Mouse (Mus musculus): Measurements from ENCODE around the gene Arid1b. TPM values are rescaled to one million over a fixed set of nuclear protein-coding genes. Genes with fewer than 3 reads are reported as not detected.
A peak's percentile ranks its signal among the peaks of the same experiment; 100 is the strongest.

Gene Arid1b
- total RNA-seq, 2 experiments from 2014 or later = 23.5 to 27.7 TPM

GRCm38 (mm10) chr17:5157609-5158008 lies 163.5 kb downstream of the Arid1b start:
- no peak for DNase-seq

- no peak for DNase-seq
Observed at GRCm38 (mm10) chr17:5162525-5162924, 168.4 kb downstream of the Arid1b start.

DNA sequence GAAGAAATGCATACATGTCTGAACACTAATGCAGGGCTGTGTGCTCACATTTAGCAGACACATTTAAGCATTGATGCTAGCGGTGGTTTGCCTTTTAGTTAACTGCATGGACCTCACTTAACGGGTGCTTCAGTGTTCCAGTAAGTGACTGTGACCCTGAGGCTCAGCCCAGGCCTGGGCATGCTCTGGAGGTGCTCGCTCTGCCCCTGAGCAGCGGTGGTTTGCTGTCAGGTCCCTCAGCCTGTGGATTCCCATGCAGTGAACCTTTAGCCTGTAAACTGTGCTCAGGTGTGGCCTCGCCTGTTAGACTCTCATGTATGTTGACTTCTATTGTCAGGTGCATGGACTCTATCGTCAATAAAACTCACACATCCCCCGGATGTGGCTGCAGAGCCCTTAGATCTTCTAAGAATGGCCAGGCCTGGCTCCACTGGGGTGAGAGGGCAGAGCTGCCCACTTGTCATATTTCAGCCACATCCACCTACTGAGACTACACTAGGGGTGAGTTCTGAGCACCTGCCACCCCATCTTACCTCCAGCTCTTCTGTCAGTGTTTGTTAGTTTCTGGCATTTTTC lies 169.2 kb downstream of the Arid1b start:
- no peak for DNase-seq

GRCm38 (mm10) chr17:5164794-5165193 lies 170.7 kb downstream of the Arid1b start:
- no peak for DNase-seq

- no peak for DNase-seq
Observed at GRCm38 (mm10) chr17:5165201-5165825, 171.2 kb downstream of the Arid1b start.

- DNase-seq = no peak
Observed at GRCm38 (mm10) chr17:5166175-5166574, 172.0 kb downstream of the Arid1b start.

DNA sequence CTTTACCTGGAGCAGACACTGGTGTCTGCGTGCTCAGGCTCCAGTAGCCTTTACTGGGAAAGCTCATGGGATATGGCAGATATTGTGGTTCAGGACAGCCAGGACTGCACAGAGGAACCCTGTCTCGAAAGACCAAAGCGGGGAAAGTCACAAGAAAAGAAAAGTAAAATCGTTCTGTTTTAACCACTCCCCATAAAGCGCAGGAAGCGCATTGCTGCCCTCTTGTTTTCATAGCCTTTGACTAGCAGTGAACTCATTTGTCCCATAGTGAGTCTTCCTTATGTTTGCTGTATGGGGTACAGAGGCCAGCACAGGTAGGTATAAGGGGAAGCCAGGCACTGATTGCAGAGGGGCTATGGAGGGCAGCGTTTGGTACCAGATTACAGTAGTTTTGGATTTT lies 173.9 kb downstream of the Arid1b start:
- no peak for DNase-seq

DNA sequence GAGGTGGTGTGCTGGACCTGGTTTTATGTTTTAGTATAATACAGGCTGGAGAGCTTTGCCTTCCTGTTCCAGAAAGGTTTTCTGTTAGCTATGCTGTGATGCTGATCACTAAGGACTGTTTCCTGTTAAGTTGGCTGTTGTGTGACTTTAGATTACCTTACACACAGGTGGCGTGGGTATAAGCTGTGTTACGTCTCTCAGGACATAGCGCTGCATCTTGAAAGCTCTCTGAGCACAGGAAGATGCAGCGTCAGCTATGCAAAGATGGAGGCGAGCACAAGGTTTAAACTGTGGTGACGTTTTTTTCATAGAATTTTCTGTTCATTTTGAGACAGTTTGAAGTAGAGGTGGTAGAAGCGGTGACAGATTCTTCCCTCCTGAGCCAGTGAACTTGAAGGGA lies 174.5 kb downstream of the Arid1b start:
- no peak for DNase-seq

DNA sequence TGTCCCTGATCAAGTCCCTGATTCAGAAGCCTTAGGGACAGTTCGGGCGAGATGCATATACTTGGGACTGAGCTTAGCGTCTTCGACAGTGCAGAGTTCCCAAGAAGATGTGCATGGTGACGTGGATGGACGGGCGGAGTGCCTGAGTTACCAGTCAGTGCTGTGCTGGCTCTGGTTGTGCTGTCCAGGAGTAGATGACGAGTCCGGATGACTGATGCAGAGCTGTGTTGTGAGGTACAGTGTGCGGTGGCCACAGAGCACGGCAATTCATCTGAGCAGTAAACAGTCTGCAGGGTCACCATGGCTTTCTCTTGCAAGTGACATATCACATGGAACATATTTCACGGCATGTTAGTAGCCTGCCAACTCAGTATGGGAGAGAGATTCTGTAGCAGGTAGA lies 176.2 kb downstream of the Arid1b start:
- DNase-seq = no peak

GRCm38 (mm10) chr17:5171467-5171866 lies 177.3 kb downstream of the Arid1b start:
- DNase-seq = no peak

GRCm38 (mm10) chr17:5174426-5175020 lies 180.4 kb downstream of the Arid1b start:
- DNase-seq = no peak

- DNase-seq = no peak
Observed at GRCm38 (mm10) chr17:5175535-5175934, 181.4 kb downstream of the Arid1b start.

GRCm38 (mm10) chr17:5176315-5176714 lies 182.2 kb downstream of the Arid1b start:
- no peak for DNase-seq

DNA sequence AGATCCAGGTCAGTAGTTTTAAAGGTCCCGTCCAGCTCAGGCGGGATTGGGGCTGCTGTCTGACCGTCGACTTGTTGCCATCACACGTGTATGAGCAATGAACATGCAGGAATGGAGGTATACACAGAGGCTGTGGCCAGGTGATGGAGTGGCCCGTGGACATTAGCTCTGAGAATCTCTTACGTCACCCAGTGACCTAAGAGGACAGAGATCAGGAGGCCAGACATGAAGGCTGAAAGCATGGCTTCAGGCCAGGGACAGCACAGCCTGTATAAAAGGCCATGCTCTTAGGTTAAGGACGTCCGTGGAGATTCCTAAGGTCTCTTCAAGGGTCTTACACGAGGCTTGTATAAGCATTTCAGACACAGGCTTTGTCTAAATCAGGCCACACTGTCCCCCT lies 184.4 kb downstream of the Arid1b start:
- DNase-seq = no peak

DNA sequence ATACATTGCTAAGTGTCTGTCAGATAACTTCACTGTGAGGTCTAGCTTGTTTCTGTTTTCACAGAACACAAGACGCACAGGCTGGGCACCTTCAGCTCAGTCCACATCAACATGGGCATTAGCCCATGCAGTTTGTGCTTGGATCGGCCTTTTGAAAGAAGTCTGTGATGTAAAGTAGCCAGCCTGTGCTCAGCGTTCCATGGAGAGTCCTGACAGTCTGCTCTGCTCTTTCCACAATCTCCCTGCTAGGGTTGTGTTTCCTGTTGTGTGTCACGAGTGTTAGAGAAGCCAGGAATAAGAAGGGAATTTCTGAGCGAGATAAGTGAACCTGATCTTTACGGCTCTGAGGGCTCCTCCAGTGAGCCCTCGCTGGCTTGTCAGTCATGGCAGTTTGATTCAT lies 184.9 kb downstream of the Arid1b start:
- no peak for DNase-seq

DNA sequence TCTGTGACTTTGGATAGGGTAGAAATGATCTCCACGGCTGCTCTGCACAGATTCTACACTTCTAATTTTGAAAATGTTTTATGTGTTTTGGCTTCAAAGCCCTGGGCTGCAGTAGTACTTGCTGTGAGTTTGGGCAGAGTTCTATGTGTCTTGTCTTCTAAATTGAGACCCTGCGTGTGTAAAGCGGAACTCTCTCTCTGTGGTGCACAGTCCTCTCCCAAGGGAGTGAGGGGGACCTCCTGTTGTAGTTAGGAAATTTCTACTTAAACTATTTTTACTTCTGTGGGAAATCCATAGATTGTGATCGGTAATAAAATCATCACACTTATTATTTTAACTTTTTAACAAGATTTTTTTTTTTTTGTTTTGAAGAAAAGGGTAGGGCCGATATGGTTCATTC lies 185.3 kb downstream of the Arid1b start:
- no peak for DNase-seq

- peak in 1 of 2 experiments; percentile 49 for DNase-seq
Observed at GRCm38 (mm10) chr17:5179925-5180525, 185.9 kb downstream of the Arid1b start.

GRCm38 (mm10) chr17:5180925-5181324 lies 186.8 kb downstream of the Arid1b start:
- DNase-seq = no peak

DNA sequence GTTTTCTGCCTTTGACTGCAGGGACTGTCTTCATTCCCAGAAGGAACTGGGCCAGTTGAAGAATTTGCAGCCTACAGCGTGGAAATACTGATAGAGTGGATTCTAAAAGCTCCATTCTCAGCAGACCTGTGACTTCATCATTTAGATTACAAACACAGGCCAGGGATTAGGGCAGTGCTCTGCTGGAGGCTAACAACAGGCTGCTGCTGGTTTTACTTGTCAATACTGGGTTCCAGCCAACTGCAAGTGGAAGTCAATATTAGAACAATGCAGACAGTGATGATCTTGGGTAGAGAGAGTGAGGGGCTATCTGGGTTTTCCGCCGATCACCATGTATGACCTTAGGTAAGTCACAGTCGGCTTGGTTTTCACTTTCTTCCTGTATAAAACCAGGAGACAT lies 188.4 kb downstream of the Arid1b start:
- DNase-seq = no peak

- no peak for DNase-seq
Observed at GRCm38 (mm10) chr17:5185501-5185900, 191.4 kb downstream of the Arid1b start.

DNA sequence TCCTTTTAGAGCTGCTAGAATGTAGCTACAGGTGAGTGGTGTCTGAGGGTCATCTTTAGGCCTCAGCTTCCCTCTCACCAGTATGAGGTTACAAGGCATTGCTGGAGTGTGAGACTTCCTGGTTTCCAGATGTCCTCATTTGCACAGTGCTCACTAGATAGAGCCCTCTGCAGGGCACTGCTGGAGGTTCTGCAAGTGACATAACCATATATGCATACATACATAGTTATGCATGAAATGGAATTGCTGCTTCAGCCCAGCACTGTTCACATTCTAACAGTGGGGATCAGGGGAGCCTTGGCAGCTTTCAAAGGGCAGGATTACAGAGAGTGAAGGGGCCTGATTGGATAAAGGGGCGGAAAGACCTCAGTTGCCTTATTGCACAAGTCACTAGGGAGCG lies 193.4 kb downstream of the Arid1b start:
- DNase-seq = no peak

DNA sequence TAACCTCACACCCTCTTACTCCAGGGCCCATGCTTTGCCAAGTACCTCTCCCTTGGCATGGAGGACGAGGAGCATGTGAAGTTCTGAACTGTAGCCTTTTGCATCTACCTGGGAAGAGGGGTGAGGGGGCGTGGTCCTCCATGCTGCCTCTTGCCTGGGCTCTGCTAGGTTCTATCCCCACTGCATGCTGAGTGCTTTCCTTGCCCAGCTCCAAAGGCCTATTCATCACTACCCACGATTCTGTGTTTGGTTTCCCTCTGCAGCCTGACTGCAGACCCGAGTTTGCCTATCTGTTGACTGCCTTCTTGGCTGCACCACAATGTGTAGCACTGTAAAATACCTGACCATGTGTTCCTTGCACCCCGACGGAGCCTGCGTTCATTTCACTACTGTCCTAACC lies 194.3 kb downstream of the Arid1b start:
- DNase-seq = no peak

DNA sequence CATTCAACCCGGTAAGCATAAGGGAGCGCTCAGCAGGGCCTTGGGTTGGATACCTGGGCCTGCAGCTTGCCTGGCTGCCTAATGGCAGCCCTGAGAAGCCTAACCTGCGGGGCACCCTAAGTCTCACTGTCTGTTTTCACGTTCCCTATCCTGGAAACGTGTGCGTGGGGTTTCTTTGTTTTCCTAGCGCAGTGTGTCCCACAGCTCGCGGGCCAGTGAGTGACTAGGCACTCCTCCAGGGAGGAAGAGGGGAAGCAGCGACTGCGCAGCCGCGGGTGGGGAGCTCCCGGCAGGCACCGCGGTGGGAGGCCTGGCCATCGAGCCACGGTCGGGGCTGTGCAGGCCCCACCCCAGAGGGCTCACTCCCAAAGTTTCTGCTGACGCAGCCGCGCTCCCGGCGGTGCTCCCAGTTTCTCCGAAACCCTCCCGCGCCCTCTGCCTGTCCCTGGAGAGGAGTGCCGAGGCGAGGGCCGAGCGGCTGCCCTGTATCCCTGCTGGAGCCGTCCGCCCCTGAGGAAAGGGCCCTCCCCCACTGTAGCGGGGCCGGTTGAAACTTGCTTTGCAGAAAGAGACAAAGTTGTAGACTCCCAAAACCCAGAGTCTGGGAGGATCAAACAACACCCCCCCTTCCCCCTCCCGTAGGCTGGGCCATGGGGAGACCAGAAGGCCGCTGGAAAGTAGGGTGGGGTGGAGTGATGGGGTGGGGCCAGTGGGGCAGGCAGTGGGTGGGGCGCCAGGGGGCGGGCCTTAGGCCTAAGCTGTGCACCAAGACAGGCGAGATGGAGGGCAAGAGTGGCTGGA lies 195.6 kb downstream of the Arid1b start:
- DNase-seq = peak; percentile 96 to 99
